Mouse (Mus musculus): ENCODE data around the gene Vsig10.

The Vsig10 gene

DNA sequence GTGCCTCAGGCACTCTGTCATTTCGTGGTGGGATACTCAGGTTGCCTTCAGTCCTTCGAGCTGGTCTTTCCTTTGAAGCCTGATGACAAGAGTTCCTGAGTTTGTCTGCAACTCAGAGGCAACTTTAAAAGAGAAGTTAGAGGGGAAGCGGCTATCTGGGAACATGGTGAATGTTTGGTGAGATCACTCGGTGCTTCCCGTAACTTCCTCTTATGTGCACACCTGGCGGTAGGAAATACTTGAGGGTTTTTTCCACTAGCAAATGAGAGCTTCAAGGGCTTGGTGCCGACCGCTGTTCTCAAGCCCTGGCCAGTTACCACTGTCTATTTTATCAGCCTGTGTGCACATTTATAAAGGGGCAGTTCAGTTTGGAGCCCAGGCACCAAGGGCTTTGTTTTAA lies 35.2 kb downstream of the Vsig10 start:
- in situ Hi-C loops (cut with MboI, MseI), result loop anchor here (5.0 kb wide), 1 partner anchor 1342 kb away; no protein-coding TSS in a partner anchor

- in situ Hi-C loops (cut with MboI, MseI), result no loop called here
Observed at GRCm38 (mm10) chr5:117355648-117356303, 36.9 kb downstream of the Vsig10 start.

DNA sequence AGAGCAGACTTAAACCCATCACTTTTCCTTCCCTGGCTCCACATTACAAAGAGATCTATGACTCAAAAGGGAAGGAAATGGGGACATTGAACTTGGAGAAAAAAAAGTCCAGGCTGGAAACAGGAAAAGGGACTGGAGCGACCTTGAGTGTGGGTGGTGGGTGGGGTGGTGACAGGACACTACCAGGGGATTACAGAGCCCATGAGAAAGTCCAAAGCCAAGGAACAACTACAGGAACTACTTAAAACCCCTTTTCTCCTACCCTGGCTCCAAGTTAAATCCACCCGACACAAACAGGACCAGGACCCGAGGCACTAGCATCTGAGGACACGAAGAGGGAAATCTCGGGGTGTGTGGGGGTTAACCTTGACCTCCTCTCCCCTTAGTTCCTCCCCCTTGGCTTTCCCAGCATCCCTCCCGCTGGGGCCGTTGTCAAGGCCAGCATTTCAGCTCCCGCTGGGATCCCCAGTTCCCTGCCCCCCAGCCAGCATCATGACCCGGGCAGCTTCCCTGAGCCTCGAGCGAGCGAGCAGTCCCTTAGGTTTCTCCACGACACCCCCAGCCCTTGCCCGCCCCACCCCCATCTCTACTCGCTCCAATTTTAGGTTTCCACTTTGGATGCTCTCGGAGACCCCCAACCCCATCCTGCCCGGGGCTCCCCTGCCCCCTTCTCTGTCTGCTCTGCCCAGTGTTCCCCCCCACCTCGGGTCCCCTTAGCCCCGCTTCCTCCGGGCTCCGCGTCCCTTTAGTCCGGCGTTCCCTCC lies 37.7 kb downstream of the Vsig10 start:
- in situ Hi-C loops (cut with MboI, MseI), result no loop called here

- in situ Hi-C loops (cut with MboI, MseI), result no loop called here
Observed at GRCm38 (mm10) chr5:117357129-117357477, 38.2 kb downstream of the Vsig10 start, which contains the start of gene Wsb2. Gene Wsb2 (plus strand): TSS chr5:117357304.

- in situ Hi-C loops (cut with MboI, MseI), result no loop called here
Observed at GRCm38 (mm10) chr5:117357478-117358247, 38.8 kb downstream of the Vsig10 start.

GRCm38 (mm10) chr5:117358248-117358630 lies 39.4 kb downstream of the Vsig10 start:
- in situ Hi-C loops (cut with MboI, MseI), result no loop called here

DNA sequence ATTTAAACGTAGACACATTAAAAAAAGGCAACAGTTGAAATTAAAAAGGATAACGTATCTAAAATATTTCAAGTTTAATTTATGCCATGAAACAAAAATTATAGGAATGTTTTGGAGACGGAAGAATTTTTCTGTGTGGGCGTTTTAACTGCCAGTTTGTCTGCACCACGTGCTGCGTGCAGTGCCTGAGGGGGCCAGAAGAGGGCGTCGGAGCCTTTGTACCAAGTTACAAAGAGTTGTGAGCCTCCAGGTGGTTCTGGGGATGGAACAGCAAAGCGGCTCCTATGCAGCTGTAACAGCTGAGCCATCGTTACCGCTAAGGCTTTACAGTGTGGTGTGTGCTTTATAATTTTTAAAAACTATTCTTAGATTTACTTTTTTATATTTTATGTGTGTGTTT lies 39.8 kb downstream of the Vsig10 start:
- in situ Hi-C loops (cut with MboI, MseI), result no loop called here

DNA sequence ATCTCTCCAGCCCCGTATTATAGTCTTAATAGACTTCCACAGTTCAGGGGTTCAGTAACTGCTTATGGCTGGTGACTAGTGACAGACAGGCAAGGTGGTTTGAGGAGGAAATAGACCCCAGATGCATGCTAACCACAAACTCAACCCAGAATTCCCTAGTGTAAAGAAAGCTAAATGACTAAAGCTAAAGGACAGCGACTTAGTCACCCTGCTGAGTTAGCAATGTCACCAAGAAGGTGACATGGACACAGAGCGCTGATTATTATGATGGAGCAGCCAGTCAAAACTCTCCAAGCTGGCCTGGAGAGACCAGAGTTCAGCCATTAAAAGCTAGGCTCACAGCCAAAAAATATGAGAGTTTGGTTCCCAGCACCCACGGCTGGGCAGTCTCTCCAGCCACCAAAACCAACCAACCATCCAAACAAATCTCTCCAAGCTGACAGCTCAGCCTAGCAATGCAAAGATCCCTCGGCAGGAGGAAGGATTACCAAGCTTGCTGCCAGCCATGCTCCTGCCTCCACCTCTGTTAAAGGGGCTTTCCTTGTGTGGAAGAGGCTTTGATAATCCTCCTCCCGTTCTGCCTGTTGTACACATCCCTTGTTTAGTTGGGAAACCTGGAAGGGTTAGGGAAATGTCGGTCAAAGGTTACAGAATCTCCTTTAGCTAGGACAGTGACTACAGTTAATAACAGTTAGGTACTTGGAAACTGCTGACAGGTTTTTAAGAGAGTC lies 40.8 kb downstream of the Vsig10 start:
- in situ Hi-C loops (cut with MboI, MseI), result no loop called here

GRCm38 (mm10) chr5:117360228-117360515 lies 41.3 kb downstream of the Vsig10 start:
- in situ Hi-C loops (cut with MboI, MseI), result no loop called here

- in situ Hi-C loops (cut with MboI, MseI), result no loop called here
Observed at GRCm38 (mm10) chr5:117360631-117361541, 42.0 kb downstream of the Vsig10 start.

DNA sequence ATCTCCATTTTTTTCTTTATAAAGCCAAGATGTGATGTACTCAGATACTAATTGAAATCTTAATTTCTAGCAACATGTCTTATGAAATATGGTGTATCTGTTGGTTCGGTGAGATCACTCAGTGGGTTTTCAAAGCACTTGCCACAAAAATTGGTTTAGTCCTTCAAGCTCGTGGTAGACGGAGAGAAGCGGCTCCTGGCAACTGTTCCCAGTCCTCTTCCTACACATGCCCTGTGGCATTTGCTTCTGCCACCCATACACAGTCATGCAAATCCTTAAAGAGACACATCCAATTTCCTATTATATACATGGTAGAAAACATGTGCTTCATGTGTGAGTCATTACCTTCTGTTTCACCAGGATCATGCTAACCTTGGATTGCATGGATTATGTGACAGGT lies 42.7 kb downstream of the Vsig10 start:
- in situ Hi-C loops (cut with MboI, MseI), result no loop called here

DNA sequence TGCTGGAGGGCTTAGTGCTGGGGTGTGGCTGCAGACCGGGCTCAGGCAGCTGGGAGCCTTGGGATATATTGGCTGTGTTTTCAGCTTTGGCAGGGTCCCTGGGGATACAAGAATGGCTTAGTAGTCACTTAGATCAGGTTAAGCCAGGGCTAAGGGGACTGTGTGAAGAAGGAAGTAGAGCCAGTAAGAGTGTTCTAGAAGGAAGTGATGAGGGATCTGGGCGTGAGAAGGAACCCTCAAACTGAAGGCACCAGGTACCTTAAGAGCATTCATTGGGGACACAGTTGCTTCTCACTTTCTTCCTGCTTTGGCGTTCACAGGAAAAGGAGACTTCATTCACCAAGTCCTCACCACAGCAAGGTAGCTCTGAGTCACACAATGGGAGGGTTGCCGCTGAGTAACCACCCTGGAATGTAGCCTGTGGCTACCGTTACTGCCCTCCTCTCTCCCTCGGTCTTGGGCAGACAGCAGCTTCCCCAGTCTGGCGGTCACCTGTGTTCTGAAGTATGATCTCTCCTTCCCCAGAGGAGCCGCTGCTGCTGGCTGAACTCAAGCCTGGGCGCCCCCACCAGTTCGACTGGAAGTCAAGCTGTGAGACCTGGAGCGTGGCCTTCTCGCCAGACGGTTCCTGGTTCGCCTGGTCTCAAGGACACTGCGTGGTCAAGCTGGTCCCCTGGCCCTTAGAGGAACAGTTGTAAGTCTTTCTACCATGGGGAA lies 44.3 kb downstream of the Vsig10 start:
- in situ Hi-C loops (cut with MboI, MseI), result no loop called here

DNA sequence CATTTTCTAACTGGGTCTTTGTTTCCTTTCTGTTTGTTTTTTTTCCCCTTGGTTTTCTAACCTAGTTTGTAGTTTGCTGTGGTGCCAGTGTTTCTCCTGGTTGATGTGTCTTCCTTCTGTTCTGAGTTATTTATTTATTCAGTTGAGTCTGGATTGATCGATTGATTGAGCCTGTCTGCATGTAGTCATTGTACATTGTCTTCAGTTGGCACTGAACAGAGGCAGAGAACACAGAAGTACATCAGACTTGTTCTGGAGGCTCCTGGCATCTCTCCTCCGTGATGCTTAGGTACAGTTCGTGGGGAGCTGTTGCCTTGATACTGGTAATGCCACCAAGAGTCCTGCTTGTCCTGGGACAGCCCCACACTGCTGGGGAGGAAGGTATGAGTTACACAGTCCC lies 45.9 kb downstream of the Vsig10 start:
- in situ Hi-C loops (cut with MboI, MseI), result no loop called here

DNA sequence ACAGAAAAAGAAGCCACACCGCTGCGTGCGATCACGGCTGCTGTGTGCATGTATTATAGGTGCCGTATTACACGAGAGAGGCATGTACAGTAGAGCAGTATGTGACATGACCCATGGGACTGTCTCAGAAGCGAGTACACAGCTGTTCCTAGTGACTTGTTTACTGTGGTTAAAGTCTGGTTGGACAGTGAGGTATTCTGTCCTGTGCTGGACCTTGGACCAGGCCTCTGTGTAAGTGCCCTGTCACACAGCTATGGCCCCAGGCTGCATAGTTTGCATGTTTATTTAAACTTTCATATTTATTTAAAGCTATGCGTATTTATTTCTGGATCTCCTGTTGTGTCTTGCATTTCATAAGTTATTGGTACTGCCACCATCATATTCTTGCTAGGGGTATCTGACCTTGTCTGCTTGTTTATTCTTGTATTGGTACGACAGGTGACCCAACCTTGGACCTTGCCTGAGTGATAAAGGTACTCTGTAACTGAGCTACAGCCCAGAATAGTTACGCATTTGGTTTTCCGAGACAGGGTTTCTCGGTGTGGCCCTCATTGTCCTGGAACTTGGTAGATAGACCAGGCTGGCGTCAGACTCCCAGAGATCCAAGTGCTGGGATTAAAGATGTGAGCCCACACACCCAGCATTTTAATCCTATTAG lies 47.1 kb downstream of the Vsig10 start:
- in situ Hi-C loops (cut with MboI, MseI), result no loop called here

- in situ Hi-C loops (cut with MboI, MseI), result no loop called here
Observed at GRCm38 (mm10) chr5:117367206-117367605, 48.3 kb downstream of the Vsig10 start.

DNA sequence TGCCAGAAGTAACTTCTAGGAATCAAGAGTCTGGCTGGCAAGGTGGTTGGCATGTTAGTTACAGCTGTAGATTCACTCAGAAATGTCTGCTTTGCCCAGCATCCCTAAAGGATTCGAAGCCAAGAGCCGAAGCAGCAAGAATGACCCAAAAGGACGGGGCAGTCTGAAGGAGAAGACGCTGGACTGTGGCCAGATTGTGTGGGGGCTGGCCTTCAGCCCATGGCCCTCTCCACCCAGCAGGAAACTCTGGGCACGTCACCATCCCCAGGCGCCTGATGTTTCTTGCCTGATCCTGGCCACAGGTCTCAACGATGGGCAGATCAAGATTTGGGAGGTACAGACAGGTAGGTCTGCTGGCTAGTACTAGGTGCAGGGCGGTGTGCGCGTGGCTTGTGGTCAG lies 51.7 kb downstream of the Vsig10 start:
- in situ Hi-C loops (cut with MboI, MseI), result no loop called here

DNA sequence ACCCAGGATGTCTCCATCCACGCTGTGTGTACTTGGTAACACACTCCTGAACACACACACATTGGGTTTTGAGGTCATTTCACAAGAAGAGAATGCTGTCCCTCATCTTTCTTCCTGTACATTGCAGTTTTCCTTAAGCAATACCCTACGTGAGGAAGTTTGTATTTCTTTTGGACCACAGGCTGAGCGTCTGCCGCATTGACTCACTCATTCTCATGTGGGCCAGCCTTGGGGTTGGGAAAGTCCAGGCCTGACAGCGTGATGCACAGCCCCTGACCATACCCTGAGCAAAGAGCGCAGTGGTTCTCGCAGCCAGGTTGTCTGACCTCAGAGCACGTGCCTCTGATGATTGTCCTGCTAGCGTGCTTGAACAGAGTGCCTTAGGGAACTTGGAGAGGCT lies 54.5 kb downstream of the Vsig10 start:
- in situ Hi-C loops (cut with MboI, MseI), result no loop called here

DNA sequence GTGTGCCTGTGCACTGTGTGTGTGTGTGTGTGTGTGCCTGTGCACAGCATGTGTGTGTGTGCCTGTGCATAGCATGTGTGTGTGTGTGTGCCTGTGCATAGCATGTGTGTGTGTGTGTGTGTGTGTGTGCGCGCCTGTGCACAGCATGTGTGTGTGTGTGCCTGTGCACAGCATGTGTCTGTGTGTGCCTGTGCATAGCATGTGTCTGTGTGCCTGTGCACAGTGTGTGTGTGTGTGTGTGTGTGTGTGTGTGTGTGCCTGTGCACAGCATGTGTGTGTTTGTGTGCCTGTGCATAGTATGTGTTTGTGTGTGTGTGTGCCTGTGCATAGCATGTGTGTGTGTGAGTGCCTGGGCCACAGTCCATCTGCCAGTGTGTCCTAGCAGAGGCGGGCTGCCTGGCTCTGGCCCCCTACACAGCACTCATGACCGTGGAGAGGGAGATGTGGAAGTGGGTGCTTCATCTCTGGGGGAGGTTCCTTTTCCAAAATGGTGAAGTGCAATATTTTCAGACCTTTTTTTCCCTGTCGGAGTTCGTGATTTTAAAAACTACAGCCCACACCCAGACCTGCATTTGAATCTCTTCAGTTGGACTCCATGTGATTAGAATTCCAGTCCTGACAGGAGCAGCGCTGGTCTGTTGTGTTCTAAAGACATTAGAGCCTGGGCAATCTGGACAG lies 55.6 kb downstream of the Vsig10 start:
- in situ Hi-C loops (cut with MboI, MseI), result no loop called here

DNA sequence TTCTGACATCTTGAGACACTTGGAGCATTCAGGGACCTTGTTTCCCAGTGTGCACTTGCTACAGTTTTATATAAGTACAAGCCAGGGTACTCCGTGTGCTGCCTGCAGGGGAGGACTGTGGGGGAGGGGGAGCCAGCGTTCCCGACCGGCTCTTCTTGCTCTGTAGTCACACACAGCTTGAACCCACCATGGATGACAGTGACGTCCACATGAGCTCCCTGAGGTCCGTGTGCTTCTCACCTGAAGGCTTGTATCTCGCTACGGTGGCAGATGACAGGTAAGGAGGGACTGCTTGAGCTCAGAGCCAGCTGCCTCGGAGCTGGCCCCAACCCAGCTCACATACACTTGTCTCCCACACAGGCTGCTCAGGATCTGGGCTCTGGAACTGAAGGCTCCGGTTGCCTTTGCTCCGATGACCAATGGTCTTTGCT lies 57.5 kb downstream of the Vsig10 start:
- in situ Hi-C loops (cut with MboI, MseI), result no loop called here

Measured in T-helper 2 cell (primary cell).